Mouse (Mus musculus) liver, embryonic 12.5 days (tissue): Measurements from ENCODE around the gene Klhl18. TPM values are rescaled to one million over a fixed set of nuclear protein-coding genes. Genes with fewer than 3 reads are reported as not detected.

ENCODE experiments used
- ATAC-seq: fragments of 200-750 bp; cut with Nextera tagmentation; 2 replicates; pipeline ENCODE4 v1.8.0; 2017; ENCODE audit warnings: moderate number of reproducible peaks, mild to moderate bottlenecking, moderate library complexity
- H3K27ac ChIP-seq: fragments of 300-500 bp; sonication (generic); 2 replicates; pipeline ENCODE4 v1.5.1; 2016; ENCODE audit warnings: mild to moderate bottlenecking
- H3K27me3 ChIP-seq: fragments of 300-500 bp; sonication (generic); replicated peaks from 2 replicates; pipeline ENCODE4 v1.6.1; 2016; ENCODE audit warnings: mild to moderate bottlenecking, moderate library complexity
- H3K36me3 ChIP-seq: fragments of 300-500 bp; sonication (generic); 2 replicates; pipeline ENCODE4 v1.6.1; 2016; ENCODE audit warnings: mild to moderate bottlenecking, moderate library complexity
- H3K4me1 ChIP-seq: fragments of 300-500 bp; sonication (generic); 2 replicates; pipeline ENCODE4 v1.6.1; 2016
- H3K4me2 ChIP-seq: fragments of 300-500 bp; sonication (generic); 2 replicates; pipeline ENCODE4 v1.6.1; 2016; ENCODE audit warnings: mild to moderate bottlenecking, moderate library complexity
- H3K4me3 ChIP-seq: fragments of 300-500 bp; sonication (generic); 2 replicates; pipeline ENCODE4 v1.5.1; 2016; ENCODE audit warnings: mild to moderate bottlenecking, moderate library complexity
- H3K9ac ChIP-seq: fragments of 300-500 bp; sonication (generic); 2 replicates; pipeline ENCODE4 v1.6.1; 2016; ENCODE audit warnings: mild to moderate bottlenecking, moderate library complexity
- H3K9me3 ChIP-seq: fragments of 300-500 bp; sonication (generic); replicated peaks from 2 replicates; pipeline ENCODE4 v1.6.1; 2016; ENCODE audit warnings: mild to moderate bottlenecking, moderate library complexity
- WGBS: fragments of 180-500 bp; shearing (Covaris S2); methylation state at CpG from one replicate; pipeline ENCODE4 v1.1.7; 2016; ENCODE audit not compliant: insufficient replicate concordance; 5-methylcytosine and 5-hydroxymethylcytosine counted together
- polyA plus RNA-seq: library from polyadenylated mRNA; unstranded; fragments of >200 nt; fragmentation: Nextera tagmentation; extraction: Ambion mirVana; gene quantifications from 2 replicates; pipeline ENCODE4 v1.2.1, GENCODE M21; 2016

The Klhl18 gene
- polyA plus RNA-seq, 1 experiment from 2014 or later, result 3.8 TPM

DNA sequence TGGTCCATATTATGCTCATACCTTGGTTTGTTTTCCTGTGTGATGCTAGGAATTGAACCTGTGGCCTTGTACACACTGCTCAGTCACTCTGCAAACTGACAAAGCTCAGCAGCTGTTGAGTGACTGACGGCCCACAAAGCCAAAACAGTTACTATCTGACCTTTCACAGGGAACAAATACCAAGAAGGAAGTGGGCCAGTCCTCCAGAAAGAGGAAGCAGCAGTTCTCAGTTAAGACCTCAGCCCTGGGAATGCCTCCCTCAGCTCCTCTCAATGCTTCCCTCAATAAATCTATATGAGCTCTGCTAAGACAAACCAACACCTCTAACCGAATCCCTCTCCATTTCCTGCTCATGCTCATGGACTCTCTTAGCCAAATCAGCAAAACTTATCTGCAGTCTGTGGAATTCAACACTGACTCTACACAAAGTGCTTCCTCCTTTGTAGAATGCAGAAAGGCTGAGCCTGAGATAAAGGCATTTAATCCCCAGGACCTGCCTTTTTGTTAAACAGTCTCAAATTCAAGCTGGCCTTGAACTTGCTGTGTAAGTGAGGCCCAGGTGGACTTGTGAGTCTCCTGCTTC is 17.3 kb downstream of the Klhl18 start:
- Histone ChIP-seq H3K4me3 (no peak overlapping the region), H3K9me3 (no peaks in the 10 kb centered on the region), H3K36me3 (peaks cover 4% of the 10 kb centered on the region), H3K4me1 (peaks cover 48% of the 10 kb centered on the region), H3K27me3 (no peaks in the 10 kb centered on the region), H3K4me2 (no peak overlapping the region), H3K9ac (peak overlapping the region; percentile 22; the same call in 1 of the 2 replicates), H3K27ac (peak overlapping the region; percentile 74)
- 0 out of 2 replicates have a peak, but pooled peaks have one; percentile 38 for ATAC-seq
- 7% methylated on average over 2 of the region's 2 CpGs for WGBS

DNA sequence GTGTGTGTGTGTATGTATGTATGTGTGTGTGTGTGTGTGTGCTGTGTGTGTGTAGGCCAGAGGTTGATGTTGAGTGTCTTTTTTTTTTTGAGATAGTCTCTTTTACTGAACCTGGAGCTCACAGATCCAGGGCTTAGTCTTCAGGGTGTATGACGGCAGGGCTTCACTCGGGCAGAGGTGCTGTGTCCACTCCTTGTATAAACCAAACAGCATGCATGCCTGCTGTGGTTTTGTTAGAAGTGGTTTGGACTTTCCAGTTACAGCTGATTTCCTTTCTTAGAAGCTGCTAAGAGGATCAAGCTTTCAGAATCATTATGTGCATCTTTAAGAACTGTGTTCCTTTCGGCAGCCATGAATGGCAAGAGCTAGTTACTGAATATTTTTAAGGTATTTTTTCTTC is 18.6 kb downstream of the Klhl18 start:
- Histone ChIP-seq H3K4me2 (no peak overlapping the region), H3K36me3 (peaks cover 4% of the 10 kb centered on the region), H3K27me3 (no peaks in the 10 kb centered on the region), H3K9me3 (no peaks in the 10 kb centered on the region), H3K27ac (no peak overlapping the region), H3K4me1 (peaks cover 39% of the 10 kb centered on the region), H3K9ac (no peak overlapping the region), H3K4me3 (no peak overlapping the region)
- no peak for ATAC-seq
- WGBS, result 72% methylated on average over 3 of the region's 3 CpGs

DNA sequence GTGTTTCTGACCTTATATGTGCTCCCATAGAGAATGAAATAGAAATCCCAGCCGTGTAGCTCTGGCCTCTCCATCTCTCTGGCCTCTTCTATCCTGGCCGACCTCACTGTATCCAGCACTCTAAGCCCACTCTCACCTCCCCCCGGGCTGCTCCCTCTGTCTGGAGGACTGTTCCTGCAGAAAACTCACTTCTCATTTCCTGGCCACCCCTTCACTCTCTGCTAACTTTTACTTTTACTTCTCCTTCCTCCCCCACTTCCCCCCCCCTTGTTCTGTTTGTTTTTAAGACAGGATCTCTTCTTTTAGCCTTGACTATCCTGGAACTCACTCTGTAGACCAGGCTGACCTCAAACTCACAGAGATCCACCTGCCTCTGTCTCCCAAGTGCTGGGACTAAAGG is 24.0 kb downstream of the Klhl18 start:
- no peaks in the 10 kb centered on the region for H3K9me3 ChIP-seq
- WGBS, result 52% methylated on average over 3 of the region's 3 CpGs
- no peak for ATAC-seq
- no peak overlapping the region for H3K4me3 ChIP-seq
- H3K36me3 ChIP-seq, result peaks cover 15% of the 10 kb centered on the region
- no peak overlapping the region for H3K4me2 ChIP-seq
- no peak overlapping the region for H3K27ac ChIP-seq
- H3K27me3 ChIP-seq, result no peaks in the 10 kb centered on the region
- no peak overlapping the region for H3K9ac ChIP-seq
- peaks cover 6% of the 10 kb centered on the region for H3K4me1 ChIP-seq

DNA sequence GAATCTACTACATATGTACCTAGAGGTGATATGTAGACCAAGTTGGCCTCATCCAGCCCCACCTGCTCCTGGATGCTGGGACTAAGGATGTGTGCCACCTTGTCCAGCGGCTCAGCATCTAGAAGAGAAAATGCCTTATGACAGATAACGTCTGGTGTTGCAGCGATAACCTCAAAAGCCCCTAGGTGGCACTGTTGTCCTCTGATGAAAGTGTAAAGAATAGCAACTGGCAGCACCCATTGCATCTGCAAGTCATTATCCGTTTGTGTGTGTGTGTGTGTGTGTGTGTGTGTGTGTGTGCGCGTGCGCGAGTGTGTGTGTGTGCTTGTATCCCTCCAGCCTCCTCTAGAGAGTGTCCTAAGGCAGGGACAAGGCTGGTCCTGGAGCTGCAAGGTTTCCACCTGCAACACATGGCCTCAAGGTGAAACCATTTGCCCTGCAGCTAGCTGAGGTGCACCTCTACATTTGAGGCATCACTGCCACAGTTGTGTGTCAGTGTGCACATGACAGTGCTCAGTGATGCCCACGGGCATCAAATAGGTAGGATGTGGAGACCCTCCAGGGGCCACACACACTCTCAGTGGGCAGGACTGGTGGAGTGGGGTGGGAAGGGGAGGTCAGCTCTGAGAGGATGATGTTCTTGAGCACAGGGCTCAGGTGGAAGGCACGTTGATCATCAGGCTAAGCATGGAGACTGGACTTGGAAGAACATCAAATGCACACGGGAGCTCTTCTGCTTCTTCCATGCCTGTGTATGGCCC is 27.5 kb downstream of the Klhl18 start:
- no peak overlapping the region for H3K9ac ChIP-seq

DNA sequence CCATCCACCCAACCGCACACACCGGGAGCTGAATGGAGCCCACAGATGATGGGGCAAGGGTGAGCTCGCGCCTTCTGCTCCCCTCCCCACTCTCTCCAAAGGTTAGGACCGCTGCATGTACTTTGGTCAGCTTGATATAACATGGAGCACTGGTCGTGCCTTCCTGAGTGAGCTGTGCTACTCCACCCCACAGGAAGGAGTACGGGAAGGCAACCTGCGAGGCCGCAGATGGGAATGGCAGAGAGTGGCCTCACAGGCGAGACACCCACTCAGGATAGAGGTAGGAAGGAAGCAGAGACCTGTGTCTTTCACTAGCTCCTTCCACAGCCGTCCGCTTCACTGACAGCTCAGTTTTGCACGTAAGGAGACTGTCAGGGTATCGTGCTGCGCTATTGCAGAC is 28.1 kb downstream of the Klhl18 start:
- ATAC-seq, result no peak
- Histone ChIP-seq H3K36me3 (peaks cover 10% of the 10 kb centered on the region; the same call in 1 of the 2 replicates), H3K4me2 (no peak overlapping the region), H3K4me1 (peaks cover 6% of the 10 kb centered on the region), H3K4me3 (no peak overlapping the region), H3K27ac (no peak overlapping the region), H3K9me3 (no peaks in the 10 kb centered on the region), H3K27me3 (no peaks in the 10 kb centered on the region), H3K9ac (no peak overlapping the region)
- 70% methylated on average over 15 of the region's 15 CpGs for WGBS

More for the DNA sequence above, 27.5 kb downstream of the Klhl18 start:
- no peak overlapping the region for H3K4me2 ChIP-seq
- H3K9me3 ChIP-seq, result no peaks in the 10 kb centered on the region
- no peak overlapping the region for H3K27ac ChIP-seq
- peaks cover 10% of the 10 kb centered on the region; the same call in 1 of the 2 replicates for H3K36me3 ChIP-seq
- H3K4me1 ChIP-seq, result peaks cover 6% of the 10 kb centered on the region
- ATAC-seq, result peak; percentile 44; the same call in 1 of the 2 replicates
- WGBS, result 23% methylated on average over 11 of the region's 11 CpGs
- no peak overlapping the region for H3K4me3 ChIP-seq
- no peaks in the 10 kb centered on the region for H3K27me3 ChIP-seq

DNA sequence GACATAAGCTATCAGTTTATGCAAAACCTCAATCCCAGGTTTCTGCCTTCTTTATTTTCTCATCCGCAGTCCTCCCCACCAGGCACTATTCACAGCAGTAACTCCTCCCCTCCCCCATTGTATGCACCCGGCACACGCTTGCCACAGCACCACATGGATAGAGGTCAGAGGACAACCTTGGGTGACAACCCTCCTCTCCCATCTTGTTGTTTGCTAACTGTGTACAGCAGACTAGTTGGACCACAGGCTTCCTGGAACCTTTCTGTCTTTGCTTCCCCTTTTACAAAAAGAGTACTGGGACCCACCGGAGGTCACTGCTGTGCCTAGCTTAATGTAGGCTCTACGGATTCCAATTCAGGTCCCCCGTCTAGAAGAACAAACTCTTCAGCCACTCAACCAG is 35.9 kb downstream of the Klhl18 start:
- H3K4me1 ChIP-seq, result peaks cover 16% of the 10 kb centered on the region
- peak overlapping the region; percentile 36 for H3K27ac ChIP-seq
- H3K9me3 ChIP-seq, result no peaks in the 10 kb centered on the region
- peak; percentile 61 for ATAC-seq
- H3K4me2 ChIP-seq, result 0 out of 2 replicates have a peak overlapping the region, but pooled peaks have one; percentile 20
- H3K36me3 ChIP-seq, result peaks cover 10% of the 10 kb centered on the region
- WGBS, result 37% methylated on average over 6 of the region's 6 CpGs
- no peak overlapping the region for H3K9ac ChIP-seq
- no peaks in the 10 kb centered on the region for H3K27me3 ChIP-seq
- no peak overlapping the region for H3K4me3 ChIP-seq

DNA sequence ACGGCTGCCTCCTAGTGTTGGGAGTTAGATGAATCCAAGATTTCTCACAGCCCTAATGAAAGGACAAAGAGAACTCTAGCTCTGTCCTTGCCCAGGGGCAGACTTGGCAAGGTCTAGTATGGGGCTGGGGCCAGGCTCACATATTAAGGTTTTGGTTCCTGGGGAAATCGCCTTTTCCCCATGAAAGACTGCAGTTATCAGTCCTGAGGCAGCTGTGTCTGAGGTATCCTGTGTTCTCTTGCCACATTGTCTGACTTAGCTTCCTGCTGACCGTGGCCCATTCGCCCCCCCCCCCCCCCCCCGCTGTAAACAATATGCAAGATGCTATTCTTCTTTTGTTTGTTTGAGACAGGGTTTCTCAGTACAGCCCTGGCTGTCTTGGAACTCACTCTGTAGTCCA is 36.4 kb downstream of the Klhl18 start:
- Histone ChIP-seq H3K27ac (no peak overlapping the region; the same call in 1 of the 2 replicates), H3K27me3 (no peaks in the 10 kb centered on the region), H3K9me3 (no peaks in the 10 kb centered on the region), H3K4me3 (no peak overlapping the region), H3K4me1 (peaks cover 16% of the 10 kb centered on the region), H3K9ac (no peak overlapping the region), H3K4me2 (no peak overlapping the region), H3K36me3 (peaks cover 10% of the 10 kb centered on the region)
- 16% methylated on average over 2 of the region's 5 CpGs for WGBS
- 0 out of 2 replicates have a peak, but pooled peaks have one; percentile 44 for ATAC-seq

DNA sequence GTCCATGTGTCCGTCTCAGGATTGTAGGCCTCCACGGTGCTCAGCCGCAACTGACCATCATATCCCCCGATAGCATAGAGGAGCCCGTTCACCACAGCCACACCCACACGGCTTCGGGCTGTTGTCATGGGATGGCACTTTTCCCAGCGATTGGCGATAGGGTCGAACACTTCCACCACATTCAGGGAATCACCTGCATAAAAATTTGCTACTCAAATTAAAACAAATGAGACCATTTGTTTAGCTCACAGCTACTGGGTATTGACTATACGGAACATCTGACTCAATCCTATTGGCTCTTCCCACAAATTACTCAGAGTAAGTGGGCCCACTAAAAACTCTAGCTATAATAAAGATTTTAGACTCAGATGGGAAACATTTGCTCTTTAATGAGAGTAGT is 40.5 kb downstream of the Klhl18 start:
- Histone ChIP-seq H3K4me2 (no peak overlapping the region), H3K27ac (no peak overlapping the region), H3K4me3 (no peak overlapping the region), H3K9ac (no peak overlapping the region), H3K36me3 (peaks cover 13% of the 10 kb centered on the region), H3K27me3 (no peaks in the 10 kb centered on the region), H3K9me3 (no peaks in the 10 kb centered on the region), H3K4me1 (peaks cover 16% of the 10 kb centered on the region)
- no peak for ATAC-seq
- WGBS, result 84% methylated on average over 11 of the region's 11 CpGs

DNA sequence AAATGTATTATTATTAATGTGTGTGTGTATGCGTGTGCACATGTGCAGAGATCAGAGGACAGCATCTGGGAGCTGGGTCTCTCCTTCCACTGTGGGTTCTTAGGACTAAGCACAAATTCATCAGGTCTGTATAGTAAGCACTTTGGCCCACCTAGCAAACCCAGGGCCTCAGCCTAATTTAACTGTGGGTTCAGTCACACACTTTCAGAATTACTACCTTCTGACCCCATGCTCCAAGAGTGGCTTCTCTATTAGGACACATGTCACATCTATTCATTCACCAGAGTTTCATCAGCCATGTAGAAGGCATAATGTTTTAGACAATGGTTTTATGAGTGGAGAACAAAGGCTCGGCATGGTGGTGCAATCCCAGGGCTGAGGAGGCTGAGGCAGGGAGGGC is 43.4 kb downstream of the Klhl18 start:
- WGBS, result 90% methylated on average over 2 of the region's 2 CpGs
- no peak for ATAC-seq
- Histone ChIP-seq H3K36me3 (peaks cover 40% of the 10 kb centered on the region), H3K9ac (no peak overlapping the region), H3K4me3 (no peak overlapping the region), H3K27ac (no peak overlapping the region), H3K4me2 (no peak overlapping the region), H3K27me3 (no peaks in the 10 kb centered on the region), H3K4me1 (no peaks in the 10 kb centered on the region), H3K9me3 (no peaks in the 10 kb centered on the region)

DNA sequence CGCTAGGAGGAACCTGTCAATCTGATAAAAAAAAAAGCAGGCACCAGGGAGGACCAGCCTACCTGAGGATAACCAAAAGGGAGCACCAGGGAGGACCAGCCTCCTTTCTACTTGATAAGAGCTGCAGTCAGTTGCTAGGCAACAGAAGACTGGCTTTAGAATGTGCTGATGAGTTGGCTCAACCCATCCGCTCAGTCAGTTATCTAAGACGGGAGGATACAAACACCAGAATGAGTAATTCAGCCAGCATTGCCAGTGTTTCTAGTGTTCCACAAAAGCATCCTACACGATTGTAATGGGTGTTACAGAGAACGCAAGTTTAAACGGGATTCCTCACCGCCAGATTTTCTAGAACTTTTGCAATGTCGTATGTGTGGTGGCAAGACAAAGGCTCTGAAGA is 45.3 kb downstream of the Klhl18 start:
- H3K4me1 ChIP-seq, result no peaks in the 10 kb centered on the region
- no peak overlapping the region for H3K4me3 ChIP-seq
- peaks cover 47% of the 10 kb centered on the region for H3K36me3 ChIP-seq
- H3K9me3 ChIP-seq, result no peaks in the 10 kb centered on the region
- no peak overlapping the region for H3K27ac ChIP-seq
- H3K4me2 ChIP-seq, result no peak overlapping the region
- WGBS, result 67% methylated on average over 8 of the region's 8 CpGs
- ATAC-seq, result no peak
- no peak overlapping the region for H3K9ac ChIP-seq
- H3K27me3 ChIP-seq, result no peaks in the 10 kb centered on the region

DNA sequence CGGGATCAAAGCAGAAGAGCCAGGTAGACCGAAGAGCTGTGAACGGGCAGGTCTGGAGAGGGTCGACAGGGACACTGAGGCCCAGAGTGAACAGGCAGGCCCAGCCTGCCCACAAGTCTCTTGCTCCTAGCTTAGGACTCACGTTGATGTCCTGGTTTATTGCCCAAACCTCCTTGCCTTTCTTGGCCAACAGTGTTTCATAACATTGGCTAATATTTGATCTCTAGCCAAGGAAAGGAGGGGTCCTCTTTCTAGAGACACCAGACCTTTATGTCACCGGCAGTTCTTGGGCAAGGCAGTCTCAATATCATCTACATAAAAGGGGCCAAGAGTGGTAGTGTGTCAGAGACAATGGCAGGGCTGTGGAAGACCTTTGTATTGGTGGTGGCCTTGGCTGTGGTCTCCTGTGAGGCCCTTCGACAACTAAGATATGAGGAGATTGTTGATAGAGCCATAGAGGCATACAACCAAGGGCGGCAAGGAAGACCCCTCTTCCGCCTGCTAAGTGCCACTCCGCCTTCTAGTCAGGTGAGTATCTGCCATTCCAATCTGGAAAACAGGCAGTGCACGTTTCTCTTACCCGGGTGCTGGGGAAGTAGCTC is 56.9 kb downstream of the Klhl18 start, which contains the start of gene Ngp:
Gene Ngp (plus strand): TSS at position 237 of the 602 bp plus-strand sequence.
- no peak within 1 kb of the TSS for H3K9ac ChIP-seq
- no peaks in the 10 kb centered on the region for H3K4me1 ChIP-seq
- H3K27ac ChIP-seq, result no peak within 1 kb of the TSS
- ATAC-seq, result no peak
- WGBS, result 68% methylated on average over 12 of the region's 12 CpGs
- no peaks in the 10 kb centered on the region for H3K27me3 ChIP-seq
- no peaks in the 10 kb centered on the region for H3K9me3 ChIP-seq
- no peaks in the 10 kb centered on the region for H3K36me3 ChIP-seq
- no peak within 1 kb of the TSS for H3K4me3 ChIP-seq
- no peak within 1 kb of the TSS for H3K4me2 ChIP-seq

DNA sequence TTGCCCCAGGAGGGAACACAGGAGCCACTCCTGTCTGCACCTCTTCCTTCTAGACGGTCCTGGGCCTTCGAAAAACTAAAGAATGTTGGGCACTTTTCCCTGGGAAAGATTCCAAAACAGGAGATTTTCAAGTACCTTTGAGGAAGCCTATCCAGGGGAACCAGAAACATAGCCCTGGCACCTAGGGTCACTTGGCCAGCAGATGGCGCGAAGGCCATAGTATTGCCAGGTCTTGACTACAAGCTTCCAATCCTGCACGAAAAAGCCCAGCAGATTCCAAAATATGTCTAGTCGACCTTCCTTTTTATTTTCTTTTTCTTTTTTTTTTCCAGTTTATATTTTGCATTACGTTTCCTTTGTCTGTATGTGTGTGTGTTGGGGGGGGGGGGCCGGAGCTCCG is 62.7 kb downstream of the Klhl18 start:
- 51% methylated on average over 9 of the region's 9 CpGs for WGBS
- no peak overlapping the region for H3K4me3 ChIP-seq
- H3K4me2 ChIP-seq, result no peak overlapping the region
- H3K4me1 ChIP-seq, result peaks cover under 1% of the 10 kb centered on the region; the same call in 1 of the 2 replicates
- no peaks in the 10 kb centered on the region for H3K27me3 ChIP-seq
- H3K36me3 ChIP-seq, result no peaks in the 10 kb centered on the region
- no peak for ATAC-seq
- H3K9ac ChIP-seq, result no peak overlapping the region
- no peaks in the 10 kb centered on the region for H3K9me3 ChIP-seq
- no peak overlapping the region for H3K27ac ChIP-seq
